ENCODE assay signal across 15 mouse cellular contexts in genomic region chr2:73941281-73941680, GRCm38 (mm10).
"Had no signal": no experiment of that assay in that cellular context is flagged by ENCODE, and none has a peak within 500 bp of the region (broad histone marks: within the 10 kb centered on the region; RNA-seq: fewer than 3 reads in every experiment).

No protein-coding gene starts in this region.

- DNase-seq: right cerebral cortex, adult 18-20 months; right cerebral cortex, postnatal 14 days; right cerebral cortex, postnatal 25 days; right cerebral cortex, postnatal 4 days; spleen, adult 18-20 months; thymus, adult 18-20 months; thymus, adult 2 months; thymus, postnatal 14 days; thymus, postnatal 25 days; thymus, postnatal 36 days; thymus, postnatal 4 days had no signal

- H3K27me3 ChIP-seq: neural tube, embryonic 13.5 days; neural tube, embryonic 15.5 days; stomach, embryonic 15.5 days had no signal

- H3K9ac ChIP-seq: neural tube, embryonic 13.5 days; neural tube, embryonic 15.5 days; stomach, embryonic 15.5 days had no signal

- H3K9me3 ChIP-seq: neural tube, embryonic 13.5 days; neural tube, embryonic 15.5 days; stomach, embryonic 15.5 days had no signal

- H3K4me2 ChIP-seq: neural tube, embryonic 13.5 days; neural tube, embryonic 15.5 days; stomach, embryonic 15.5 days had no signal

- H3K27ac ChIP-seq: neural tube, embryonic 13.5 days; neural tube, embryonic 15.5 days; stomach, embryonic 15.5 days; stomach, postnatal 0 days had no signal

- H3K4me3 ChIP-seq: neural tube, embryonic 13.5 days; neural tube, embryonic 15.5 days; stomach, embryonic 15.5 days had no signal

- H3K36me3 ChIP-seq: neural tube, embryonic 13.5 days; neural tube, embryonic 15.5 days; stomach, embryonic 15.5 days had no signal

- H3K4me1 ChIP-seq: neural tube, embryonic 13.5 days; neural tube, embryonic 15.5 days; stomach, embryonic 15.5 days had no signal
